ENCODE assay signal across 8 mouse cellular contexts in genomic region chr3:45375761-45376500, GRCm38 (mm10). TPM values are rescaled to one million over a fixed set of nuclear protein-coding genes. Genes with fewer than 3 reads are reported as not detected.
DNase-seq lines count a peak whose midpoint lies in the region; ATAC-seq and TF ChIP-seq lines count a peak whose summit lies in the region.

No protein-coding gene starts in this region.

- H3K4me3 ChIP-seq in hindbrain, embryonic 15.5 days = peak overlapping the region; percentile 54

- peaks cover 61% of the 10 kb centered on the region for H3K27me3 ChIP-seq in Patski
- H3K27me3 ChIP-seq in hindbrain, embryonic 15.5 days = no peaks in the 10 kb centered on the region

- CTCF ChIA-PET in Patski (lab: Charles Lee) = interaction anchor here (0.8 to 2.5 kb wide), 4 partner anchors 10 to 38 kb away, joined by 3 to 7 read pairs (median 4); no protein-coding TSS in a partner anchor

- H3K4me2 ChIP-seq in hindbrain, embryonic 15.5 days = peak overlapping the region; percentile 73

- H3K27ac ChIP-seq in hindbrain, embryonic 15.5 days (replicated peaks) = peak overlapping the region; percentile 87

- ATAC-seq in Patski = peak; percentile 36
- no peak for ATAC-seq in hindbrain, embryonic 15.5 days (ENCODE audit: low FRiP score, low read depth)

- in situ Hi-C loops in Patski (cut with MboI; ENCODE audit: low pct_unique_long_range_greater_than_20kb) = no loop called here

- WGBS in hindbrain, embryonic 15.5 days = under 1% methylated on average over 27 of the region's 27 CpGs

- peak overlapping the region; percentile 60 for H3K9ac ChIP-seq in hindbrain, embryonic 15.5 days

- H3K36me3 ChIP-seq in hindbrain, embryonic 15.5 days = no peaks in the 10 kb centered on the region

- TF ChIP-seq CTCF in Patski (IDR thresholded peaks at IDR 0.05) = no peak

- H3K9me3 ChIP-seq in hindbrain, embryonic 15.5 days = no peaks in the 10 kb centered on the region

- peaks cover 14% of the 10 kb centered on the region for H3K4me1 ChIP-seq in hindbrain, embryonic 15.5 days (replicated peaks)

- POLR2A ChIA-PET in Patski (lab: Charles Lee) = interaction anchor here (0.6 kb wide), 2 partner anchors 43 to 1468 kb away, joined by 3 to 4 read pairs; no protein-coding TSS in a partner anchor

- DNase-seq in Patski (ENCODE audit: low read depth, low spot score) = no peak
- peak; percentile 69 for DNase-seq in cerebellum, adult 9-11 months
- DNase-seq in frontal cortex, postnatal 14 days (ENCODE audit: low spot score in 2 of 2) = peak; percentile 82 to 86
- peak; percentile 81 to 83 for DNase-seq in layer of hippocampus, postnatal 36 days
- peak; percentile 73 for DNase-seq in lung, postnatal 10 days
- peak; percentile 86 for DNase-seq in right cerebral cortex, adult 18-20 months
- no peak for DNase-seq in thymus, postnatal 10 days (ENCODE audit: low spot score in 2 of 2)

RNA-seq across cellular contexts. Expression of gene Pcdh10, which starts 2.3 kb away (rescaled TPM):
- 0.01 TPM for polyA plus RNA-seq in Patski (2021)
- 20.2 and 20.8 TPM in 2 replicates for polyA plus RNA-seq in hindbrain, embryonic 15.5 days (2015; fragmentation: Nextera tagmentation; extraction: Ambion mirVana)
- 10 to 100 TPM; 87.2 to 91.8 TPM for total RNA-seq in layer of hippocampus, postnatal 36 days (2021)

Comparison
In these comparisons a context has a peak if more than half of its experiments do, and no peak if none do; other contexts are left out.
1. DNase-seq: peak in cerebellum, adult 9-11 months (single experiment), frontal cortex, postnatal 14 days (2 of 2), layer of hippocampus, postnatal 36 days (2 of 2), lung, postnatal 10 days (single experiment) and right cerebral cortex, adult 18-20 months (single experiment); none in Patski (single experiment) and thymus, postnatal 10 days (0 of 2).
2. RNA of gene Pcdh10, which starts 2.3 kb away (polyA plus RNA-seq): 20.2 to 20.8 TPM in hindbrain, embryonic 15.5 days; 0.01 TPM in Patski (single experiment); every median in the first group is over 10 times any median in the second.